Mouse (Mus musculus) MEL (cell line): ENCODE measurements around the gene Mex3a. TPM values are rescaled to one million over a fixed set of nuclear protein-coding genes. Genes with fewer than 3 reads are reported as not detected.

Source experiments
- DNase-seq: peaks from one replicate; pipeline ENCODE4 v3.0.0; 2011; ENCODE audit warnings: low read depth, low spot score
- H3K27ac ChIP-seq: 2 replicates; pipeline ENCODE4 v1.5.1; 2012; ENCODE audit warnings: low read depth, mild to moderate bottlenecking, control low read depth, low read length, moderate library complexity; ENCODE audit not compliant: control insufficient read depth
- H3K27me3 ChIP-seq, 2 experiments: fragments of 150-350 bp in 1 of 2; sonication (generic) in 1 of 2; 2 replicates each; pipeline ENCODE4 v1.6.1; 2012; ENCODE audit warnings: low read length in 2 of 2, mild to moderate bottlenecking in 2 of 2, improper control_type of control experiment in 1 of 2, moderate library complexity in 1 of 2; ENCODE audit not compliant: insufficient read depth in 2 of 2, control insufficient read depth in 1 of 2
- H3K36me3 ChIP-seq, 2 experiments: 2 replicates each; pipeline ENCODE4 v1.6.1; 2012 to 2014; ENCODE audit warnings: low read length in 2 of 2, improper control_type of control experiment in 1 of 2, inconsistent platforms in 1 of 2, mild to moderate bottlenecking in 1 of 2; ENCODE audit not compliant: insufficient read depth in 2 of 2, control insufficient read depth in 1 of 2
- H3K4me1 ChIP-seq, 2 experiments: fragments of 150-350 bp in 1 of 2; sonication (generic) in 1 of 2; 2 replicates each; pipeline ENCODE4 v1.6.1; 2012; ENCODE audit warnings: low read length in 2 of 2, improper control_type of control experiment in 1 of 2, mild to moderate bottlenecking in 1 of 2; ENCODE audit not compliant: insufficient read depth in 2 of 2, control insufficient read depth in 1 of 2
- H3K4me3 ChIP-seq, 2 experiments: fragments of 150-350 bp in 1 of 2; sonication (generic) in 1 of 2; 2 replicates each; pipeline ENCODE4 v1.5.1; 2012; ENCODE audit warnings: low read depth in 2 of 2, low read length in 2 of 2, mild to moderate bottlenecking in 2 of 2, moderate library complexity in 2 of 2, control low read depth in 1 of 2, improper control_type of control experiment in 1 of 2; ENCODE audit not compliant: control insufficient read depth in 1 of 2, insufficient read depth in 1 of 2
- H3K79me2 ChIP-seq: 2 replicates; pipeline ENCODE4 v1.6.1; 2012; ENCODE audit warnings: mild to moderate bottlenecking, low read length, moderate library complexity; ENCODE audit not compliant: control insufficient read depth, poor library complexity, insufficient read depth
- H3K9ac ChIP-seq: 2 replicates; pipeline ENCODE4 v1.6.1; 2012; ENCODE audit warnings: low read depth, mild to moderate bottlenecking, control low read depth, low read length, moderate library complexity; ENCODE audit not compliant: control insufficient read depth, poor library complexity, severe bottlenecking
- H3K9me3 ChIP-seq: fragments of 150-350 bp; sonication (generic); replicated peaks from 2 replicates; pipeline ENCODE4 v1.6.1; 2012; ENCODE audit warnings: mild to moderate bottlenecking, low read length, improper control_type of control experiment, moderate library complexity; ENCODE audit not compliant: insufficient read depth
- BHLHE40 ChIP-seq: IDR thresholded peaks from 2 replicates; pipeline ENCODE4 v1.6.1; 2012; ENCODE audit warnings: low read depth, mild to moderate bottlenecking, inconsistent platforms, low read length, improper control_type of control experiment, borderline replicate concordance
- CHD1 ChIP-seq: IDR thresholded peaks from 2 replicates; pipeline ENCODE4 v1.6.1; 2012; ENCODE audit warnings: low read depth, mild to moderate bottlenecking, inconsistent platforms, low read length, improper control_type of control experiment
- CHD2 ChIP-seq: IDR thresholded peaks from 2 replicates; pipeline ENCODE4 v1.6.1; 2011; ENCODE audit warnings: low read length, improper control_type of control experiment
- CTCF ChIP-seq, 3 experiments: IDR thresholded peaks in 2 of 3; conservative IDR thresholded peaks in 1 of 3; 2 replicates each; pipeline ENCODE4 v1.5.1; 2011 to 2012; ENCODE audit warnings: low read length in 3 of 3, low read depth in 2 of 3, mild to moderate bottlenecking in 2 of 3, improper control_type of control experiment in 1 of 3, inconsistent platforms in 1 of 3, mixed read lengths in 1 of 3, moderate library complexity in 1 of 3; ENCODE audit not compliant: control insufficient read depth in 1 of 3, insufficient read depth in 1 of 3, poor library complexity in 1 of 3, severe bottlenecking in 1 of 3
- E2F4 ChIP-seq: IDR thresholded peaks from 2 replicates; pipeline ENCODE4 v1.6.1; 2011; ENCODE audit warnings: low read depth, low read length, improper control_type of control experiment, borderline replicate concordance
- ELF1 ChIP-seq: IDR thresholded peaks from 2 replicates; pipeline ENCODE4 v1.6.1; 2014; ENCODE audit warnings: low read depth, mild to moderate bottlenecking, inconsistent platforms, low read length, improper control_type of control experiment, moderate library complexity
- EP300 ChIP-seq, 2 experiments: IDR thresholded peaks; 2 replicates each; pipeline ENCODE4 v1.6.1; 2011; ENCODE audit warnings: improper control_type of control experiment in 2 of 2, low read length in 2 of 2, low read depth in 1 of 2, mild to moderate bottlenecking in 1 of 2
- ETS1 ChIP-seq: IDR thresholded peaks from 2 replicates; pipeline ENCODE4 v1.6.1; 2012; ENCODE audit warnings: low read depth, mild to moderate bottlenecking, inconsistent platforms, low read length, improper control_type of control experiment, moderate library complexity
- GABPA ChIP-seq: IDR thresholded peaks from 2 replicates; pipeline ENCODE4 v1.6.1; 2012; ENCODE audit warnings: low read depth, mild to moderate bottlenecking, inconsistent platforms, low read length, improper control_type of control experiment, moderate library complexity
- HCFC1 ChIP-seq: IDR thresholded peaks from 2 replicates; pipeline ENCODE4 v1.6.1; 2012; ENCODE audit warnings: low read depth, mild to moderate bottlenecking, inconsistent platforms, low read length, improper control_type of control experiment, moderate library complexity
- JUND ChIP-seq: IDR thresholded peaks from 2 replicates; pipeline ENCODE4 v1.6.1; 2011; ENCODE audit warnings: low read depth, mild to moderate bottlenecking, improper control_type of control experiment, low read length
- KAT2A ChIP-seq: conservative IDR thresholded peaks from 2 replicates; pipeline ENCODE4 v1.6.1; 2012; ENCODE audit warnings: low read depth, low read length, improper control_type of control experiment, inconsistent platforms
- MAX ChIP-seq: IDR thresholded peaks from 2 replicates; pipeline ENCODE4 v1.6.1; 2011; ENCODE audit warnings: low read length, improper control_type of control experiment
- MAZ ChIP-seq: IDR thresholded peaks from 2 replicates; pipeline ENCODE4 v1.6.1; 2012; ENCODE audit warnings: low read depth, mild to moderate bottlenecking, inconsistent platforms, low read length, improper control_type of control experiment
- MEF2A ChIP-seq: IDR thresholded peaks from 2 replicates; pipeline ENCODE4 v1.6.1; 2014; ENCODE audit warnings: low read depth, mild to moderate bottlenecking, inconsistent platforms, low read length, improper control_type of control experiment; ENCODE audit not compliant: poor library complexity, insufficient replicate concordance, severe bottlenecking; ENCODE audit errors: extremely low read depth
- MXI1 ChIP-seq: IDR thresholded peaks from 2 replicates; pipeline ENCODE4 v1.6.1; 2011; ENCODE audit warnings: mild to moderate bottlenecking, low read depth, low read length, improper control_type of control experiment
- MYB ChIP-seq: IDR thresholded peaks from 2 replicates; pipeline ENCODE4 v1.6.1; 2011; ENCODE audit warnings: mild to moderate bottlenecking, low read depth, low read length, improper control_type of control experiment
- MYC ChIP-seq: IDR thresholded peaks from 2 replicates; pipeline ENCODE4 v1.6.1; 2011; ENCODE audit warnings: low read depth, mild to moderate bottlenecking, low read length, improper control_type of control experiment, moderate library complexity
- NELFE ChIP-seq: IDR thresholded peaks from 2 replicates; pipeline ENCODE4 v1.6.1; 2011; ENCODE audit warnings: low read depth, low read length, improper control_type of control experiment
- POLR2A ChIP-seq, 2 experiments: IDR thresholded peaks; 2 replicates each; pipeline ENCODE4 v1.6.1; 2011 to 2012; ENCODE audit warnings: low read length in 2 of 2, mild to moderate bottlenecking in 2 of 2, control low read depth in 1 of 2, improper control_type of control experiment in 1 of 2, low read depth in 1 of 2, moderate library complexity in 1 of 2; ENCODE audit not compliant: control insufficient read depth in 1 of 2, insufficient read depth in 1 of 2, poor library complexity in 1 of 2
- POLR2AphosphoS2 ChIP-seq: IDR thresholded peaks from 2 replicates; pipeline ENCODE4 v1.6.1; 2011; ENCODE audit warnings: low read length, improper control_type of control experiment
- POLR2AphosphoS5 ChIP-seq: IDR thresholded peaks from 2 replicates; pipeline ENCODE4 v1.6.1; 2012; ENCODE audit warnings: low read depth, borderline replicate concordance, mild to moderate bottlenecking, inconsistent platforms, low read length, moderate library complexity, mixed read lengths
- RAD21 ChIP-seq: IDR thresholded peaks from 2 replicates; pipeline ENCODE4 v1.6.1; 2011; ENCODE audit warnings: mild to moderate bottlenecking, low read depth, low read length, improper control_type of control experiment
- RCOR1 ChIP-seq: IDR thresholded peaks from 2 replicates; pipeline ENCODE4 v1.6.1; 2012; ENCODE audit warnings: low read depth, mild to moderate bottlenecking, inconsistent platforms, low read length, improper control_type of control experiment
- SIN3A ChIP-seq: IDR thresholded peaks from 2 replicates; pipeline ENCODE4 v1.6.1; 2012; ENCODE audit warnings: low read length, improper control_type of control experiment, inconsistent platforms
- SMC3 ChIP-seq: IDR thresholded peaks from 2 replicates; pipeline ENCODE4 v1.6.1; 2011; ENCODE audit warnings: low read depth, low read length, improper control_type of control experiment
- TAL1 ChIP-seq: IDR thresholded peaks from 2 replicates; pipeline ENCODE4 v1.6.1; 2012; ENCODE audit warnings: mild to moderate bottlenecking, inconsistent platforms, low read length, moderate library complexity, mixed read lengths
- TBP ChIP-seq: IDR thresholded peaks from 2 replicates; pipeline ENCODE4 v1.8.0; 2011; ENCODE audit warnings: low read depth, low read length, improper control_type of control experiment
- TCF12 ChIP-seq: IDR thresholded peaks from 2 replicates; pipeline ENCODE4 v1.6.1; 2014; ENCODE audit warnings: low read depth, mild to moderate bottlenecking, inconsistent platforms, low read length, improper control_type of control experiment, moderate library complexity
- UBTF ChIP-seq: IDR thresholded peaks from 2 replicates; pipeline ENCODE4 v1.6.1; 2012; ENCODE audit warnings: low read depth, mild to moderate bottlenecking, inconsistent platforms, low read length, improper control_type of control experiment, moderate library complexity, borderline replicate concordance; ENCODE audit not compliant: insufficient read depth
- USF1 ChIP-seq: IDR thresholded peaks from 2 replicates; pipeline ENCODE4 v1.6.1; 2014; ENCODE audit warnings: low read depth, mild to moderate bottlenecking, inconsistent platforms, low read length, improper control_type of control experiment, moderate library complexity
- ZC3H11A ChIP-seq: IDR thresholded peaks from 2 replicates; pipeline ENCODE4 v1.6.1; 2012; ENCODE audit warnings: low read depth, mild to moderate bottlenecking, inconsistent platforms, low read length, improper control_type of control experiment
- ZKSCAN1 ChIP-seq: IDR thresholded peaks from 2 replicates; pipeline ENCODE4 v1.6.1; 2012; ENCODE audit warnings: low read depth, mild to moderate bottlenecking, inconsistent platforms, low read length, improper control_type of control experiment, moderate library complexity
- ZMIZ1 ChIP-seq: IDR thresholded peaks from 2 replicates; pipeline ENCODE4 v1.6.1; 2012; ENCODE audit warnings: low read depth, mild to moderate bottlenecking, inconsistent platforms, low read length, improper control_type of control experiment, moderate library complexity
- ZNF384 ChIP-seq: IDR thresholded peaks from 2 replicates; pipeline ENCODE4 v1.6.1; 2012; ENCODE audit warnings: low read depth, mild to moderate bottlenecking, inconsistent platforms, low read length, improper control_type of control experiment
- polyA plus RNA-seq, 2 experiments: library from polyadenylated mRNA; stranded (reverse) in 1 of 2; unstranded in 1 of 2; fragments of >175 nt in 1 of 2; fragments of >200 nt in 1 of 2; gene quantifications; 2 replicates each; pipeline versions ENCODE4 v1.2.1 to v1.2.4; 2012; ENCODE audit warnings: low replicate concordance in 2 of 2, low read depth in 1 of 2; ENCODE audit not compliant: insufficient read length in 2 of 2, insufficient read depth in 1 of 2, missing spikeins in 1 of 2
- total RNA-seq: library from RNA; depleted of rRNA; stranded (reverse); fragments of 300-350 nt; gene quantifications from 2 replicates; pipeline ENCODE4 v1.2.3, GENCODE M21; 2012

Gene Mex3a
- total and polyA plus RNA-seq, 3 experiments: 5.5 to 10.1 TPM; not detected in 1

GRCm38 (mm10) chr3:88494836-88495628, 37.2 kb upstream of the Mex3a start:
- Histone ChIP-seq H3K36me3 (peaks cover 2 to 63% of the 10 kb centered on the region in 2 experiments; a peak in 3 of 4 replicates), H3K79me2 (peaks cover 40% of the 10 kb centered on the region), H3K27ac (peak overlapping the region; percentile 84), H3K4me1 (peaks cover 39 to 53% of the 10 kb centered on the region in 2 experiments), H3K9me3 (no peaks in the 10 kb centered on the region), H3K4me3 (peak overlapping the region in 1 of 2 experiments; percentile 0; a peak in 1 of 4 replicates), H3K9ac (peak overlapping the region; percentile 87), H3K27me3 (no peaks in the 10 kb centered on the region)
- DNase-seq: peak; percentile 96
- peak; percentile 84 for TF ChIP-seq RCOR1
- TF ChIP-seq RAD21: no peak
- no peak for TF ChIP-seq KAT2A
- peak in 1 of 2 experiments; percentile 89; a peak in 2 of 4 replicates for TF ChIP-seq POLR2A (IDR thresholded peaks at IDR 0.05; ENCODE audit: control insufficient read depth in 1 of 2, insufficient read depth in 1 of 2, low read depth in 1 of 2, low read length in 2 of 2, poor library complexity in 1 of 2)
- peak; percentile 84 for TF ChIP-seq TAL1
- no peak for TF ChIP-seq CHD2
- no peak; the same call in 1 of the 2 replicates for TF ChIP-seq NELFE
- peak; percentile 68 for TF ChIP-seq POLR2AphosphoS2
- TF ChIP-seq MXI1: peak; percentile 95
- TF ChIP-seq ZMIZ1: 0 out of 2 replicates have a peak, but pooled peaks have one; percentile 41
- TF ChIP-seq EP300 (IDR thresholded peaks at IDR 0.05; ENCODE audit: low read depth in 1 of 2, low read length in 2 of 2): peak; percentile 95 to 96
- TF ChIP-seq ZKSCAN1: no peak
- TF ChIP-seq CHD1: peak; percentile 13; the same call in 1 of the 2 replicates
- peak; percentile 94 for TF ChIP-seq MYC
- TF ChIP-seq USF1: no peak; the same call in 1 of the 2 replicates
- no peak for TF ChIP-seq ZC3H11A
- TF ChIP-seq CTCF (IDR thresholded peaks at IDR 0.05 in 2 of 3, conservative IDR thresholded peaks at IDR 0.05 in 1 of 3; ENCODE audit: control insufficient read depth in 1 of 3, insufficient read depth in 1 of 3, low read depth in 2 of 3, low read length in 3 of 3, poor library complexity in 1 of 3, severe bottlenecking in 1 of 3): no peak
- no peak for TF ChIP-seq E2F4
- TF ChIP-seq GABPA: no peak
- TF ChIP-seq TCF12: peak; percentile 93
- TF ChIP-seq TBP: peak; percentile 93
- TF ChIP-seq ETS1: peak; percentile 95
- peak; percentile 96 for TF ChIP-seq SIN3A
- TF ChIP-seq UBTF: no peak
- TF ChIP-seq HCFC1: peak; percentile 56
- TF ChIP-seq MYB: 0 out of 2 replicates have a peak, but pooled peaks have one; percentile 13
- TF ChIP-seq ZNF384: no peak
- peak; percentile 2; the same call in 1 of the 2 replicates for TF ChIP-seq SMC3
- peak; percentile 82 for TF ChIP-seq MAX
- peak; percentile 65 for TF ChIP-seq ELF1
- TF ChIP-seq JUND: peak; percentile 56; the same call in 1 of the 2 replicates
- TF ChIP-seq MEF2A: no peak
- peak; percentile 63; the same call in 1 of the 2 replicates for TF ChIP-seq POLR2AphosphoS5
- peak; percentile 90 for TF ChIP-seq BHLHE40
- TF ChIP-seq MAZ: peak; percentile 76; the same call in 1 of the 2 replicates
